Mouse (Mus musculus): ENCODE measurements around the gene Ncam2. TPM values are rescaled to one million over a fixed set of nuclear protein-coding genes. Genes with fewer than 3 reads are reported as not detected.

Gene Ncam2
- polyA plus RNA-seq, 1 experiment, result 0.02 TPM

- H3ac ChIP-seq (ENCODE audit: control insufficient read depth, insufficient read length), result no peak overlapping the region
- no peak overlapping the region for H3K4me3 ChIP-seq
- no peaks in the 10 kb centered on the region for H3K79me2 ChIP-seq (ENCODE audit: control insufficient read depth, insufficient read depth)
- TF ChIP-seq TCF12 (IDR thresholded peaks at IDR 0.05; ENCODE audit: insufficient read depth, poor library complexity, severe bottlenecking) (no peak), E2F4 (IDR thresholded peaks at IDR 0.05; ENCODE audit: insufficient read depth) (no peak), MYOD1 (IDR thresholded peaks at IDR 0.05; ENCODE audit: control insufficient read depth in 1 of 3, insufficient read length in 2 of 3, low read depth in 2 of 3) (no peak), POLR2A (IDR thresholded peaks at IDR 0.05; ENCODE audit: insufficient read length, low read depth) (no peak), CEBPB (IDR thresholded peaks at IDR 0.05; ENCODE audit: insufficient read depth, poor library complexity, severe bottlenecking) (no peak), POLR2AphosphoS2 (IDR thresholded peaks at IDR 0.05; ENCODE audit: insufficient read length, low read depth) (no peak), USF1 (IDR thresholded peaks at IDR 0.05; ENCODE audit: low read depth) (no peak), REST (IDR thresholded peaks at IDR 0.05; ENCODE audit: insufficient read depth, insufficient read length) (no peak)
- no peak overlapping the region for H3K4me2 ChIP-seq (ENCODE audit: low read depth)
- no peaks in the 10 kb centered on the region for H3K27me3 ChIP-seq (ENCODE audit: control insufficient read depth, insufficient read depth, insufficient read length)
- no peaks in the 10 kb centered on the region for H3K36me3 ChIP-seq (ENCODE audit: control insufficient read depth, insufficient read depth)
Observed at GRCm38 (mm10) chr16:81201992-81202391, 1.5 kb downstream of the Ncam2 start.

DNA sequence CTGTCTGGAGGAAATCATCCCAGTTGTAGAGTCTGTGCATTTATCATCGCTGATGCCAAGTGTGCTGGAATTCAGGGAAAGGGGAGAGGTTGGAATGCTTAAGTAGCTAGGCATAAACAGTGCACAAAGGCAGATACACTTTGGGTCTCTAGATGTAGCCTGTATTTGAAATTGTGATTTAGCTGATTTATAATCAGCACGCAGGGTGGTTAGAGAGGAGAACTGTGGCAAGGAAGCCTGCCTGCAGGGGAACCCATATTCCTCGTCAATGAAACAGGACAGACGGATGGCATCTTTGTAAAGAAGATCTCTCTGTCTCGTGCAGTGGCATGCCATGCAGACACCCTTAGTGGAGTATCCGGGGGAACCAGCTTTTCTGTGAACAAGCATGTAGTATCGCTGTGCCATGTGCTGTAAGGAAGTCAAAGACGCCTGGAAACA lies 2.2 kb downstream of the Ncam2 start:
- no peaks in the 10 kb centered on the region for H3K27me3 ChIP-seq (ENCODE audit: control insufficient read depth, insufficient read depth, insufficient read length)
- H3K36me3 ChIP-seq (ENCODE audit: control insufficient read depth, insufficient read depth), result no peaks in the 10 kb centered on the region
- no peak overlapping the region for H3ac ChIP-seq (ENCODE audit: control insufficient read depth, insufficient read length)
- H3K79me2 ChIP-seq (ENCODE audit: control insufficient read depth, insufficient read depth), result no peaks in the 10 kb centered on the region
- H3K4me2 ChIP-seq (ENCODE audit: low read depth), result no peak overlapping the region
- no peak for TF ChIP-seq POLR2A (IDR thresholded peaks at IDR 0.05; ENCODE audit: insufficient read length, low read depth)
- TF ChIP-seq USF1 (IDR thresholded peaks at IDR 0.05; ENCODE audit: low read depth), result no peak
- no peak for TF ChIP-seq POLR2AphosphoS2 (IDR thresholded peaks at IDR 0.05; ENCODE audit: insufficient read length, low read depth)
- no peak for TF ChIP-seq E2F4 (IDR thresholded peaks at IDR 0.05; ENCODE audit: insufficient read depth)
- H3K4me3 ChIP-seq, result no peak overlapping the region

GRCm38 (mm10) chr16:81204405-81205034 lies 4.0 kb downstream of the Ncam2 start:
- no peak overlapping the region for H3K4me3 ChIP-seq
- H3K27me3 ChIP-seq (ENCODE audit: control insufficient read depth, insufficient read depth, insufficient read length), result no peaks in the 10 kb centered on the region
- TF ChIP-seq USF1 (IDR thresholded peaks at IDR 0.05; ENCODE audit: low read depth) (no peak), REST (IDR thresholded peaks at IDR 0.05; ENCODE audit: insufficient read depth, insufficient read length) (no peak), POLR2A (IDR thresholded peaks at IDR 0.05; ENCODE audit: insufficient read length, low read depth) (no peak), MYOG (IDR thresholded peaks at IDR 0.05; ENCODE audit: control insufficient read depth in 1 of 3, insufficient read depth in 1 of 3, insufficient read length in 2 of 3, low read depth in 2 of 3) (no peak), POLR2AphosphoS2 (IDR thresholded peaks at IDR 0.05; ENCODE audit: insufficient read length, low read depth) (no peak), SRF (IDR thresholded peaks at IDR 0.05; ENCODE audit: control insufficient read depth, insufficient read length, low read depth) (no peak), TCF12 (IDR thresholded peaks at IDR 0.05; ENCODE audit: insufficient read depth, poor library complexity, severe bottlenecking) (no peak), CEBPB (IDR thresholded peaks at IDR 0.05; ENCODE audit: insufficient read depth, poor library complexity, severe bottlenecking) (no peak), TCF3 (IDR thresholded peaks at IDR 0.05; ENCODE audit: insufficient read length, low read depth) (no peak), MYOD1 (IDR thresholded peaks at IDR 0.05; ENCODE audit: control insufficient read depth in 1 of 3, insufficient read length in 2 of 3, low read depth in 2 of 3) (no peak), E2F4 (IDR thresholded peaks at IDR 0.05; ENCODE audit: insufficient read depth) (no peak), MAX (IDR thresholded peaks at IDR 0.05; ENCODE audit: low read depth) (no peak)
- H3K4me2 ChIP-seq (ENCODE audit: low read depth), result no peak overlapping the region
- no peaks in the 10 kb centered on the region for H3K79me2 ChIP-seq (ENCODE audit: control insufficient read depth, insufficient read depth)
- H3K36me3 ChIP-seq (ENCODE audit: control insufficient read depth, insufficient read depth), result no peaks in the 10 kb centered on the region
- H3ac ChIP-seq (ENCODE audit: control insufficient read depth, insufficient read length), result no peak overlapping the region

GRCm38 (mm10) chr16:81221176-81221575 lies 20.7 kb downstream of the Ncam2 start:
- TF ChIP-seq SRF (IDR thresholded peaks at IDR 0.05; ENCODE audit: control insufficient read depth, insufficient read length, low read depth), result no peak
- no peak for TF ChIP-seq TCF12 (IDR thresholded peaks at IDR 0.05; ENCODE audit: insufficient read depth, poor library complexity, severe bottlenecking)
- no peak for TF ChIP-seq MYOG (IDR thresholded peaks at IDR 0.05; ENCODE audit: control insufficient read depth in 1 of 3, insufficient read depth in 1 of 3, insufficient read length in 2 of 3, low read depth in 2 of 3)
- TF ChIP-seq TCF3 (IDR thresholded peaks at IDR 0.05; ENCODE audit: insufficient read length, low read depth), result no peak
- no peak for TF ChIP-seq POLR2AphosphoS2 (IDR thresholded peaks at IDR 0.05; ENCODE audit: insufficient read length, low read depth)
- no peak for TF ChIP-seq REST (IDR thresholded peaks at IDR 0.05; ENCODE audit: insufficient read depth, insufficient read length)
- TF ChIP-seq E2F4 (IDR thresholded peaks at IDR 0.05; ENCODE audit: insufficient read depth), result no peak
- no peak for TF ChIP-seq MAX (IDR thresholded peaks at IDR 0.05; ENCODE audit: low read depth)
- TF ChIP-seq POLR2A (IDR thresholded peaks at IDR 0.05; ENCODE audit: insufficient read length, low read depth), result no peak
- no peak for TF ChIP-seq CEBPB (IDR thresholded peaks at IDR 0.05; ENCODE audit: insufficient read depth, poor library complexity, severe bottlenecking)
- no peak for TF ChIP-seq MYOD1 (IDR thresholded peaks at IDR 0.05; ENCODE audit: control insufficient read depth in 1 of 3, insufficient read length in 2 of 3, low read depth in 2 of 3)
- TF ChIP-seq USF1 (IDR thresholded peaks at IDR 0.05; ENCODE audit: low read depth), result no peak

DNA sequence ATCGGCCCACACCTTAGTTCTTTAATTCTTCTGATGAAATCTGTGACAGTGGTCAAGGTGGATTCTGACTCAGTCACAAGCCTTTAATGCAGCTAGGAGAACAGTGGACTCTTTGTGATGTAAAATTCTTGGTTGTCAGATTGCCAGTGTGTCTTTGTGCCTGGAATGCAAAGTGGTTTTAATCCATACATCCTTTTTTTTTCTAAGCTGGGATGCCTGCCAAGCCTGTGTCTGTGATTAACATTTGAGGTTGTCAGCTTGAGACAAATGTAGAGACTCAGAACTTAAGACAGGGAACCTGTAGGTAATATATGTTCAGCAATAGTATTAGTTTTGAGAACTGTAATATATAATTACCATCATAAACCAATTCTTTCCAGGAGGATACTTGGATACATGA lies 23.3 kb downstream of the Ncam2 start:
- TF ChIP-seq MYOD1 (IDR thresholded peaks at IDR 0.05; ENCODE audit: control insufficient read depth in 1 of 3, insufficient read length in 2 of 3, low read depth in 2 of 3), result no peak
- no peak for TF ChIP-seq POLR2A (IDR thresholded peaks at IDR 0.05; ENCODE audit: insufficient read length, low read depth)
- TF ChIP-seq USF1 (IDR thresholded peaks at IDR 0.05; ENCODE audit: low read depth), result no peak
- no peak for TF ChIP-seq CEBPB (IDR thresholded peaks at IDR 0.05; ENCODE audit: insufficient read depth, poor library complexity, severe bottlenecking)
- TF ChIP-seq TCF3 (IDR thresholded peaks at IDR 0.05; ENCODE audit: insufficient read length, low read depth), result no peak
- TF ChIP-seq MYOG (IDR thresholded peaks at IDR 0.05; ENCODE audit: control insufficient read depth in 1 of 3, insufficient read depth in 1 of 3, insufficient read length in 2 of 3, low read depth in 2 of 3), result no peak
- TF ChIP-seq POLR2AphosphoS2 (IDR thresholded peaks at IDR 0.05; ENCODE audit: insufficient read length, low read depth), result no peak
- no peak for TF ChIP-seq SRF (IDR thresholded peaks at IDR 0.05; ENCODE audit: control insufficient read depth, insufficient read length, low read depth)
- TF ChIP-seq E2F4 (IDR thresholded peaks at IDR 0.05; ENCODE audit: insufficient read depth), result no peak
- no peak for TF ChIP-seq MAX (IDR thresholded peaks at IDR 0.05; ENCODE audit: low read depth)
- no peak for TF ChIP-seq REST (IDR thresholded peaks at IDR 0.05; ENCODE audit: insufficient read depth, insufficient read length)
- no peak for TF ChIP-seq TCF12 (IDR thresholded peaks at IDR 0.05; ENCODE audit: insufficient read depth, poor library complexity, severe bottlenecking)
- H3K4me3 ChIP-seq, result no peak overlapping the region

More at GRCm38 (mm10) chr16:81221176-81221575, 20.7 kb downstream of the Ncam2 start:
- Histone ChIP-seq H3K4me2 (ENCODE audit: low read depth) (no peak overlapping the region), H3K4me3 (no peak overlapping the region), H3K36me3 (ENCODE audit: control insufficient read depth, insufficient read depth) (no peaks in the 10 kb centered on the region), H3K27me3 (ENCODE audit: control insufficient read depth, insufficient read depth, insufficient read length) (no peaks in the 10 kb centered on the region), H3ac (ENCODE audit: control insufficient read depth, insufficient read length) (no peak overlapping the region), H3K79me2 (ENCODE audit: control insufficient read depth, insufficient read depth) (no peaks in the 10 kb centered on the region)

More for the DNA sequence above, 23.3 kb downstream of the Ncam2 start:
- Histone ChIP-seq H3K4me2 (ENCODE audit: low read depth) (no peak overlapping the region), H3K36me3 (ENCODE audit: control insufficient read depth, insufficient read depth) (no peaks in the 10 kb centered on the region), H3K27me3 (ENCODE audit: control insufficient read depth, insufficient read depth, insufficient read length) (no peaks in the 10 kb centered on the region), H3K79me2 (ENCODE audit: control insufficient read depth, insufficient read depth) (no peaks in the 10 kb centered on the region), H3ac (ENCODE audit: control insufficient read depth, insufficient read length) (no peak overlapping the region)
